Mouse (Mus musculus) brain, adult 2 months (tissue): ENCODE results near the gene March4.
A peak's percentile ranks its signal among the peaks of the same experiment; 100 is the strongest.

Source experiments
- DNase-seq: peaks from one replicate; pipeline ENCODE4 v3.0.0; 2011; ENCODE audit warnings: low read depth, low spot score

Gene March4

GRCm38 (mm10) chr1:72450790-72451189, 85.9 kb downstream of the March4 start:
- no peak for DNase-seq

GRCm38 (mm10) chr1:72449752-72450151, 87.0 kb downstream of the March4 start:
- DNase-seq, result peak; percentile 64

- DNase-seq, result no peak
These were observed 94.0 kb downstream of the March4 start for GRCm38 (mm10) chr1:72442747-72443146.

DNA sequence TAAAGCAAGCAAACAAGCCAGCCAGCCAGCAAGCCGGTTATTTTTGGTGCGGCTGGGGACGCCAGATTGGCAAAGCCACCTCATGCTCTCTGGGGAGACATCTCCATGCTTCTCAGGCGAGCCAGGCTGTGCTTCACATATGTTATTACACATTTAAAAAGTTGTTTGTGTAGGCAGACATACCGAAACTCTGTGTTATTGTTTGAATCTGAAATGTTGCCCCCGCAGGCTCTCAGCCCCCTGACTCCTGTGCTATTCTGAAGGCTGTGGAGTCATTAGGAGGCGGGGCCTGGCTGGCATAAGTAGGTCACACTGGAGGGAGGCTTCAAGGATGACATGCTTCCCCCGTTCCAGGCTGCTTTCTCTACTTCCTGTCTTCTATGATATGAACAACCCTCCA, 97.6 kb downstream of the March4 start:
- DNase-seq, result peak; percentile 83

DNA sequence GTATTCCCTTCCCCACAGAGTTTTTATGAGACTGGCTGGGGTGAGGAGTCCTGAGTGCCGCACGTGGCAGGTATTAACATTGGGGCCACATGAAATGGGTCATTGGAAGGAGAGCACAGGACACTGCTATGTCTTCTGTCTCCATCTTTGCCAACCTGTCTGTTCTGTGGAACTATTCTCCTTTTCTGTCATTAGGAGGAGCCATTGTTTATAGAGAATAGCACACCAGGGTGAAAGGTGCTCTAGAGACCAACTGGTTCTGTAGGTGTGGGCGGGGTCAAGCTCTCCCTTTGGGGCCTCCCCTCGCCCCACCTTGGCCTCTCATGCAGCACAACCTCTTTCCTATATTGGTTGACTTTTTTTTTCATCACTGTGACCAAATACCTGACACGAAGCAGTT, 99.8 kb downstream of the March4 start:
- no peak for DNase-seq

GRCm38 (mm10) chr1:72434510-72434909, 102.2 kb downstream of the March4 start:
- DNase-seq, result peak; percentile 35

DNA sequence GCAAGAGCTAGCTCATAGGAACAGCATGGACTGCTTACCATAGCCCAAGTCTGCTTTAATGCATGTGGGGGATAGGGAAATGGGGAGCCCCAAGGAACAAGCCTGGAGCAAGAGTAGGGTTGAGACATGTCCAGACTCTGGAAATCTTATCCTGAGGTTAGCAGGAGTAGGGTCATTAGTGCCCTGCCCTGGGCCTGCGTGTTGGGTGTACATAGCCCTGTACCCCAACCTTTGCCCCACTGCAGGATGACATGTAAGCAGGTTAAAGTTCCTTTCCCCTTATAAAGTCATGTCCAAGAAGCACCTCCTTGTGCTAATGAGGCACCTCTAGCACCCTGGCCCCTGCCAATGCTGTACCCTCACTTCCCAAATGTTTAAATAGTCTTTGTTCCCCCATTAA, 104.2 kb downstream of the March4 start:
- no peak for DNase-seq

DNA sequence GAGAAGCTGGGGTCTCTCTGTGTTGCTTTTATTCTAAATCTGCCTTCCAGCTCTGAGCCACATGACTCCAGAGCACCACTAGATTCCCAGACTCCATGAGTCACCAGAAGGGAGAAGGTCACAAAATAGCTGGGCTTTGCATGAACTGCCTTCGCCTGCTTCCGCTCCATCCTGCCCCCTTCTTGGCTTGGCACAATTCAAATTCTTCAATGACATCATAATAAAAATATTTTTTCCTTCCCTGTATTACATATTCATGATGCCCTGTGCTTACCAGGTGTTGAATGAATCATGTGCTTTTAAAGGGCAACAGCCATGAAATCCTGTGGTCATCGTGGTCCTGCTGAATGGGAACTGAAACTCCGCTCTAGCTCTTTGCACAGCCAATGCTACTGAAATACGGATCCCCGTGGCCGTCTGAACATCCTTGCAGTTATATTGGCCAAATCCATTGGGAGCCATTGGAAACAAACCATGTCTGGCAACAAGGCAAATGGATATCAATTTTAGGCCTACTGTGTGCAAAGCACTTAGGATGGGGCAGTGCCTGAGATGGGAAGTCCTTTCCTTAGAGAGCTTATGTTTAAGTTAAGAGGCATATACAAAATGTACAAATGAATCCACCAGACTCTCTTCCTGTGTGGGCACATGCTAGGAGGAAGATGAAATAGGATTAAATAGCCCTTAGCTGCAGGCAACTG, 107.5 kb downstream of the March4 start:
- DNase-seq, result no peak

- DNase-seq, result no peak
These were observed 108.2 kb downstream of the March4 start for GRCm38 (mm10) chr1:72428526-72428925.

DNA sequence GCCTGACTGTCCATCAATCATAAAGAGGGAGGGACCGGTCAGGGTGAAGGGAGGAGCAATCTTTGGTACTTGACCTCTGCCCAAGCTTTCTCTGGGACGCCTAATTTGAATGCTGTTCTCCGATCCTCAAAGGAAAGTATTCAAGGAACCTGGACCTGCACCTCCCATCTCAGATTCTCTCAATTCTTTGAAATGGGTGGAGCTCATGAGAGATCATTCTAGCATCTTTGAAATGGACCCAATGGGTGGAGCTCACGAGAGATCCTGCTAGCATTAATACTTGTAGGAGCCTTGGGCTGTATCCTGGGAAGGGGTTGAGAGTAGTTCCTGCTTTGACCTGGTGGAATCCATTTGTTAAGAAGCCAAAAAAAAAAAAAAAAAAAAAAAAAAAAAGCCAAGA, 110.3 kb downstream of the March4 start:
- DNase-seq, result no peak

GRCm38 (mm10) chr1:72422121-72422520, 114.6 kb downstream of the March4 start:
- DNase-seq, result peak; percentile 94

DNA sequence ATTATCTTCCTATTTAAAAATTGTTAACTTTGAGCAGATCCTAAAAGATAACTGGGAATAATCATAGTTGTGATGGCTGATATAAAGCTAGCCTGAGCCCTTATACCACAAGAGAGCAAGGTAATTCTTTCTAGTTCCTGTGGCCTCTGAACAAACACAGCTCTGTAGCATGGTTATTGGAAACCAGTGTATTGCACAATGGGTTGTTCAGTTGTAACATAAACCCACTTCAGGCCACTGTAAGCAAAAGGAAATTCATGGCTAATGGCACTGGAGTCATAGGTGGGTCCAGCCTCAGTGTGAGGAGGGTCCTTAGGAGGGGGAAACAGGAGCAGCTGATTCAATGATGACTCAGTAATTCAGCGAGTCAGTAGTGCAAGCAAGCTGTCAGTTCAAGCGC, 116.5 kb downstream of the March4 start:
- DNase-seq, result no peak

DNA sequence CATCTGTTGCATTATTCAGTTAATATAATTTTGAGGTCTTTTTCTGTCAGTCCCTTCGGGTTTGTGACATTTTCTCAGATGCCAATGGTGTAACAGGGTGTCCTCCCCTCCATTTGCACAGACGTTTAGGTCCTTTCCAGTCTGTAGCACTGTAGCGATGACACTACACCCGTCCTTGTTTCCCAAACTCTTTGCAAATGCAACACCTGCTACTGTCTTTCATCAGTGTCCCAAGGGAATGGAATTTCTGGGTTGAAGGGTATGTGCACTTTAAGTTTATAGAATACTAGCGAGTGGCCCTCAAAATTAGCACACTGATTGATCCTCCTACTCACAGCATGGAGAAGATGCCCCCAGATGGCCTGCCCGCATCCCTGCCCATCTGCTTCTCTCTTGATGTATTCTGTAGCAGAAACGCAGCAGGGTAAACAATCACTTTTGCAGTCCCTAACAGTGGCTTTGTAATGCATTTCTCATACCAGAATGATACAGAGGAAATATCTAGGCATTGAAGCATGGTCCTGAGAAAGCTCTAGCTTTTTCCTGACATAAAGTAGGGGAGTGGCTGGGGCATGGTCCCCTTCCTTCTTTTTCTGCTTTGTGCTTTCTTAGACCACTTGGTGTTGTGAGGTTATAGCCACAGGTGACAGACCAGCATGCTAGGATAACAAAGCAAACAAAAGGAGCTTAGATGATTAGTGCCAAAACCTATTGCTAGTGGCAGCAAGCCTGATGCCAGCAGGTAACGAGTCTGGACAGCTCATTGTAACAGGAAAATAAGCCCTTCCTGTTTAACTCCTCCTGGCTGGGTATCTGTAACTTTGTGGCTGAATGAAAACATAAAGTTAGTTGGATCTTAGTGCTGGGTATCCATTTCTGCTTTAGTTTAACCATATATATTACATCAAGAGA, 117.7 kb downstream of the March4 start:
- DNase-seq, result peak; percentile 55

DNA sequence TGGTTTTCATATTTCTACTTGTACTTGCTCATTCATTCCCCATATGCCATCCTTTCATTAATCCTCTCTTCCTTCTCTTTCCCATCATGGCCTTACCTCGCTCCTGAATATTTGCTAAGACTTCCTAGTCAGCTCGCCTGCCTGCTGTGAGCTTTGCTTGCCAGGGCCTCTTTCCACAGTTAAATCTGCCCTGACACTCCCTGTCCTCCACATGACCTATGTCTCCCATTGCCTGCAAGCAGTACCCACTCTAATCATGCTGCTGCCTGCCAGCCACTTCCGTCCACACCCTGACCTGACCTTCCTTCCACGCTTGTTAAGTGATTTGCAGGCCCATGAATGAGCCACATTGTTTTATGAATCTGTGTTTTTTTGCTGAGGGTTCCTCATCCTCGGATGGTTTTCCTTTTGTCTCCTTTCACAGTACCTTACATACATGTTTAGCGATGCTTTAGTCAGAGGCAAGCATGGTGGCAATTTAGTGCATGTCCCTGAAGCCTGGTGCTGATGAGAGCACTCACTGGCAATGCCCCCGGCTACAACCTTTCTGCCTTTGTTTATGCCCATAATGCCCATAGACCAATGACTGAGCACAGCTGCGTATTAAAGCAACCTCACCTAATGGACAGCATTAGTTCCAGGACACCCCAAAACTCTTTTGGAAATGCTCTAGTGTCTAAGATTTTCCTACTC, 122.0 kb downstream of the March4 start:
- DNase-seq, result no peak

DNA sequence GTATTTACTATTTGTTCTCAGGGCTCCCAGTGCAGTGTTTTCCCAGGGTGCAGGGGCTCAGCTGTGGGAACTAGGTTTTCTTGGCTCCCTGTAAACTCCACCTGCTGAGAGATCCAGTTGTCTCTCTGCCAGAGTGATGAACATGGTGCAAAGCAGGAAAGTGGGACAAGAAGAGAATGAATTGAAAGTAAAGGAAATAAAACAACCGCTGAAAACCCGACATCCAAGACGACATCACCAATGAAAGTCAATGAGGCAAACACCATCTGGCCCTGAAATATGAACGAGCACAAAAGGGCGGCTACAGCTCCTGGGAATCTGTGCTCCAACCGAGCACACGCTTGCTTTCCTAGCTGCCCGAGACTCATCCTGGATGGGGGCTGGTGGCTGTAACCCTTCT, 122.6 kb downstream of the March4 start:
- DNase-seq, result peak; percentile 62

DNA sequence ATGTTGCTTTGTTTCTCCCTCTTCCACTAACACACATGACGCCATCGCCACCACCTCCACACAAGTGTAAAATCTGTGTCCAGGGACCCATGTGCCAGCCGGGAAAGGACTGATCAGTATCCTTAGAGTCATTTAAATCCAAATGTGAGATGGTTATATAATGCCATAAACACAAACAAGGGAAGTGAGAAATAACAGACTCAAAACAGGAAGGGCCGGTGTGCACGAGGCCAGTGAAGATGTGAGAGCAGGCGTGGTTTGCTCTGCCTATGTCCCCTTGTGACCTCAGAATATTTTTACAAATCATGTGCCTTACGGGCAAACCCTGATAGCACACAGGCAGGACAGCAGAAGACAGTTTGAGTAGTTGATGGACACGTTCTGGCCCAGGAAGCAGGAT, 123.5 kb downstream of the March4 start:
- DNase-seq, result no peak

DNA sequence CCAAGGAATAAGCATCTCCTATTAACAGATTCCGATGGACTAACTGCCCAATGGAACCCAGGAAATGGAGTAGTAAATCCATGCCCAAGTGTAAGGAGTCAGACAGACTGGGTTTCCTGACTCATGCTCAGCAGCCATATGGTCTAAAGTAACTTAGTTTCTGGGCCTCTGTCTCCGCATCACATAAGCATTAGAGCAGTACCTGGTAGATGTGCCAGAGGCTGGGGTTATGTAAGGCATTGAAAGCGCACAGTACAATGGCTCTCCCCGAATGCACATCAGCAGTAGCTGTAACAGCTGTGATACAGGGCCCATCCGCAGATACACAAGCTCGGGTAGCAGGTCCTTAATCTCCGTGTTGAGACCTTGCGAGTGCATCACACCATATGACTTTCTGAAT, 125.6 kb downstream of the March4 start:
- DNase-seq, result peak; percentile 44

GRCm38 (mm10) chr1:72409936-72410335, 126.8 kb downstream of the March4 start:
- peak; percentile 79 for DNase-seq

DNA sequence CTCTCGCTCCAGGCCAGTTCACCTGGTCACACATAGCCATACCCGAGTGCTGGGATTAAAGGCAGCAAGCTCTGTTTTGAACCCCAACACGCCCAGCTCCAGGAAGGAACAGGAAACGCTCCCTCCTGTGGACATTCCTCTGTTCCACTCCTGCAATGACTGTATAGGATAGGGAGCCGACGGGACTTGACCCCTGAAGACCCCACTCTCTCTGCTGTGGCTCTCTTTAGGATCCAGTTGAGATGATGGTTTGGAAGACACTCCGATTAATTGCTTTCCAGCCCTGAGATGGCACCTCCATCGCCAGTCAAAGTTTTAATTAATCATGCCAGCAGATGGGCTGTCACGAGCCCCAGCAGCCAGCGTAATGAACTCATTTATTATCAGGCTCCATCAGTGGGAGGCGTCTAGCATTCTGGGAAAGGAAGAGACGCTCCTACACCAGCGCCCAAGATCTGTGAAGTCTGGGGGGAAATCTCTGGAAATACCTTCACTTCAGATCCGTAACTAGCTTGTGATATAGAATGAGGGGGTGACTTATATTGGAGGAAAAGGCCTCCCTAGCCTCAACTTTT, 130.1 kb downstream of the March4 start:
- no peak for DNase-seq

DNA sequence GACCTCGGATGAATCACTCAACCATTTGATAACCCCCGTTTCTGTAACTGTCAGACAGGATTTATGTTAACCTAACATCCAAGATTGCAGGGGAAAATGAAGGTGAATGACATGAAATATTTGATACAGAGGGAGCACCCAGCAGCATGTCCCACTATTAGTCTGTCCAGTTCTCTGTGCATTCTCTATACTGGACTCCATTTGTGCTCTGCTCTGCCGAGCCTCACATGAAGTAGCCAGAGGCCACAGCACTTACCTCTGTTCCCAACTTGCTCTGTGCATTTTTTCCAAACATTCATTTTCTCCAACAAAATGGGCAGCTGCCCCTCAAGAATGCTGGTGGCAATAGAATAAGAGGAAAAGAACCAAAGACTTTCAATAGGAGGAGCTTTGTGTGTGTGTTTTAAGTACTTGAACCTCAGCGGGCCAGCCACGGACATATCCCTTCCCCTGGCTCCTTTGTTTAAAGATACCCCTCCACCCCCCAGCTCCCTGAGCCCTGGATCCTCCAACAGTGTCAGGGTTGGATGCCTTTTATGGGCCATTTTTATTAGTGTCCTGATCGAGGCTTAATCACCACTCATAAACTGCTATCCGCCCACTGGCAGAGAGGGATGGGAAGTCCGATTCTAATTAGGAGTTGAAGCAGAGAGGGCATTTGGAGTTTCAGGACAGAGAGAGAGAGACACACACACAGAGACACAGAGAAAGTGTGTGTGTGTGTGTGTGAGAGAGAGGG, 135.2 kb downstream of the March4 start:
- no peak for DNase-seq

DNA sequence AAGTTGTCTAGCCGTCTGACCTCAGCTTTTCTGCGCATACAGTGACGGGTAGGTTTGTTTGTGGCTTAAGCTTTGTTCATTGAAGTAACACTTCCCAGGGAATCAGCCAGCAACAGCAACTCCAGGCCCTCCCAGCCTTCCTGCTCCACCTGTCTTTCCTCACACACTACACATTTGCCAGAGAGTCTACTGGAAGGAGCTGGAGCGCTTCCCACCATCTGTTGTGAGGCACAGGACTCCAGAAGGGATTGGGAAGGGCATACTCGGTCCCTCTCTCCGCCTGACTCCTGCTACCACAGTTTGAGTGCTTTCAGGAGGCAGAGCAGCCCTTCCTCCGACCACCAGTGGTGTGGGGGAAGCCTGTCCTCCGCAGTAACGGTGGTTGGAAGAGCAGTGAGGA, 136.1 kb downstream of the March4 start:
- DNase-seq, result peak; percentile 97
